Mouse (Mus musculus) small intestine, adult 2 months (tissue): ENCODE results near the gene Ube2g1.

Experiments used
- CTCF ChIP-seq: fragments of 200-500 bp; IDR thresholded peaks from 2 replicates; pipeline ENCODE4 v1.5.1; 2012; ENCODE audit warnings: low read depth, mild to moderate bottlenecking, control low read depth, inconsistent platforms, low read length, moderate library complexity, mixed read lengths; ENCODE audit not compliant: insufficient replicate concordance, insufficient read length; ENCODE audit errors: extremely low read depth
- POLR2A ChIP-seq: fragments of 200-500 bp; IDR thresholded peaks from 2 replicates; pipeline ENCODE4 v1.6.1; 2012; ENCODE audit warnings: low read depth, mild to moderate bottlenecking, control low read depth, inconsistent platforms, low read length, moderate library complexity

- TF ChIP-seq POLR2A (no peak), CTCF (no peak)
Observed at GRCm38 (mm10) chr11:72569671-72570318, 37.3 kb upstream of the Ube2g1 start.
